Mouse (Mus musculus) erythroblast, embryonic 14.5 days (primary cell): ENCODE results near the gene Rtel1. TPM values are rescaled to one million over a fixed set of nuclear protein-coding genes. Genes with fewer than 3 reads are reported as not detected.

Experiments used
- H3K27me3 ChIP-seq: 2 replicates; pipeline ENCODE4 v1.6.1; 2012; ENCODE audit warnings: inconsistent platforms; ENCODE audit not compliant: control insufficient read depth
- H3K36me3 ChIP-seq: 2 replicates; pipeline ENCODE4 v1.6.1; 2012; ENCODE audit warnings: mild to moderate bottlenecking, inconsistent platforms; ENCODE audit not compliant: control insufficient read depth
- H3K4me1 ChIP-seq: 2 replicates; pipeline ENCODE4 v1.6.1; 2012; ENCODE audit warnings: inconsistent platforms; ENCODE audit not compliant: control insufficient read depth
- H3K4me3 ChIP-seq: replicated peaks from 2 replicates; pipeline ENCODE3; 2012; ENCODE audit warnings: moderate library complexity, mild to moderate bottlenecking, inconsistent platforms
- H3K9me3 ChIP-seq: 2 replicates; pipeline ENCODE4 v1.6.1; 2012; ENCODE audit warnings: low read length, inconsistent platforms, mixed read lengths; ENCODE audit not compliant: control insufficient read depth
- GATA1 ChIP-seq: IDR thresholded peaks from 2 replicates; pipeline ENCODE4 v1.6.1; 2012; ENCODE audit warnings: low read length, inconsistent platforms, mixed read lengths
- TAL1 ChIP-seq: IDR thresholded peaks from 3 replicates; pipeline ENCODE4 v1.6.1; 2012; ENCODE audit warnings: low read length, inconsistent platforms, mixed read lengths
- polyA plus RNA-seq: library from polyadenylated mRNA; stranded (reverse); fragments of >175 nt; gene quantifications from 2 replicates; pipeline ENCODE4 v1.2.3, GENCODE M21; 2012

Rtel1 gene
- polyA plus RNA-seq, 1 experiment, result 0.91 TPM

GRCm38 (mm10) chr2:181394086-181394485, 74.5 kb downstream of the Rtel1 start:
- Histone ChIP-seq H3K4me3 (no peak overlapping the region), H3K4me1 (no peaks in the 10 kb centered on the region; the same call in 1 of the 2 replicates), H3K36me3 (peaks cover 75% of the 10 kb centered on the region), H3K9me3 (no peaks in the 10 kb centered on the region), H3K27me3 (no peaks in the 10 kb centered on the region)
- TF ChIP-seq TAL1 (no peak), GATA1 (no peak)

DNA sequence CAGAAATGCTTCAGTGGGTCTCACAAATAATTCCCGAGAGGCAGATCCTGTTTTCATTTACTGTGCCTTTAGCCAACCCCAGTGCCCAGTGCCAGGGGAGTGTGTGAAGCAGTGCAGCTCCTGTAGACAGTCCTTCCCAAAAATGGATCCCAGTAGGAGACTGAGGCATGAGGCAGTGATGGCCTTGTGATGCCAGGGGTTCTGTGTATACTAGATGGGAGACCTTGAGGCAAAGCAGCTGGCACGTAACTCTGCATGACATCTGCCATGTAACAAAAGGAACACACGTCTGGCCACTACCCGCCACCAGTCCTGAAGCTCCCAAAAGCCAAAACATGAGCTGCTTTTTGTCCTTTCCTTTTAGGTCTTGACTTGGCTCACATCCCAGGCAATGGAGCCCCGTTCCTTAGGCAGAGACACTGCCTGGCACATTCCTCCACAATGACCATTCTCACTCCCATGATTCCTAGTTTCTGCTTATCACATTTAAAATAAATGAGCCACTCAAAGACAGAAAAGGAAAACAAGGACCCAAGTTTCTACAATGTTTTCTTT, 77.7 kb downstream of the Rtel1 start:
- TF ChIP-seq GATA1 (no peak), TAL1 (no peak)
- H3K27me3 ChIP-seq, result no peaks in the 10 kb centered on the region
- no peaks in the 10 kb centered on the region for H3K9me3 ChIP-seq
- no peak overlapping the region for H3K4me3 ChIP-seq
- H3K36me3 ChIP-seq, result peaks cover 55% of the 10 kb centered on the region
- H3K4me1 ChIP-seq, result peaks cover 11% of the 10 kb centered on the region

GRCm38 (mm10) chr2:181401497-181401896, 82.0 kb downstream of the Rtel1 start:
- Histone ChIP-seq H3K36me3 (peaks cover 45% of the 10 kb centered on the region), H3K27me3 (no peaks in the 10 kb centered on the region), H3K4me1 (peaks cover 20% of the 10 kb centered on the region), H3K9me3 (no peaks in the 10 kb centered on the region), H3K4me3 (no peak overlapping the region)
- no peak for TF ChIP-seq GATA1
- TF ChIP-seq TAL1, result no peak

GRCm38 (mm10) chr2:181403722-181404121, 84.2 kb downstream of the Rtel1 start:
- Histone ChIP-seq H3K4me3 (no peak overlapping the region), H3K36me3 (peaks cover 55% of the 10 kb centered on the region), H3K27me3 (no peaks in the 10 kb centered on the region), H3K9me3 (no peaks in the 10 kb centered on the region), H3K4me1 (peaks cover 20% of the 10 kb centered on the region)
- TF ChIP-seq GATA1 (no peak), TAL1 (no peak)

Other genes starting within 250 kb of the Rtel1 start
- 0.01 and 0.04 TPM in 2 replicates for gene Kcnq2, start 184.4 kb upstream of the Rtel1 start, polyA plus RNA-seq
- not detected in 2 replicates for gene Eef1a2, start 162.7 kb upstream of the Rtel1 start, polyA plus RNA-seq
- 31.8 and 38.4 TPM in 2 replicates for gene Ppdpf, start 132.5 kb upstream of the Rtel1 start, polyA plus RNA-seq
- gene Ptk6, start 117.0 kb upstream of the Rtel1 start, polyA plus RNA-seq, result not detected in 2 replicates
- 0.03 TPM in 1 of 2 replicates, not detected in the other for gene Srms, start 106.6 kb upstream of the Rtel1 start, polyA plus RNA-seq
- 0.12 and 0.14 TPM in 2 replicates for gene Fndc11, start 99.7 kb upstream of the Rtel1 start, polyA plus RNA-seq
- 0.10 and 0.17 TPM in 2 replicates for gene Helz2, start 77.7 kb upstream of the Rtel1 start, polyA plus RNA-seq
- 1.5 and 2.1 TPM in 2 replicates for gene Gmeb2, start 31.7 kb upstream of the Rtel1 start, polyA plus RNA-seq
- gene Stmn3, start 5.2 kb upstream of the Rtel1 start, polyA plus RNA-seq, result not detected in 2 replicates
- gene Zgpat, start 45.2 kb downstream of the Rtel1 start, polyA plus RNA-seq, result 0.94 and 1.1 TPM in 2 replicates
- 0.49 and 1.1 TPM in 2 replicates for gene Arfrp1, start 45.7 kb downstream of the Rtel1 start, polyA plus RNA-seq
- gene Lime1, start 60.3 kb downstream of the Rtel1 start, polyA plus RNA-seq, result 3.9 and 4.1 TPM in 2 replicates
- gene Zbtb46, start 139.7 kb downstream of the Rtel1 start, polyA plus RNA-seq, result 0.23 and 0.26 TPM in 2 replicates
- gene Abhd16b, start 173.5 kb downstream of the Rtel1 start, polyA plus RNA-seq, result not detected in 2 replicates
- gene Tpd52l2, start 177.4 kb downstream of the Rtel1 start, polyA plus RNA-seq, result 4.5 and 5.4 TPM in 2 replicates
- 0.84 and 0.93 TPM in 2 replicates for gene Dnajc5, start 200.7 kb downstream of the Rtel1 start, polyA plus RNA-seq